Mouse (Mus musculus) stomach, embryonic 15.5 days (tissue): Measurements from ENCODE around the gene Hipk3. TPM values are rescaled to one million over a fixed set of nuclear protein-coding genes. Genes with fewer than 3 reads are reported as not detected.

ENCODE experiments used
- ATAC-seq: fragments of 200-750 bp; cut with Nextera tagmentation; 2 replicates; pipeline ENCODE4 v1.8.0; 2017; ENCODE audit warnings: low read depth, moderate number of reproducible peaks, moderate TSS enrichment; ENCODE audit not compliant: insufficient read depth, low FRiP score
- H3K27ac ChIP-seq: fragments of 300-500 bp; sonication (generic); 2 replicates; pipeline ENCODE4 v1.5.1; 2015; ENCODE audit warnings: mild to moderate bottlenecking, inconsistent platforms
- H3K27me3 ChIP-seq: fragments of 300-500 bp; sonication (generic); replicated peaks from 2 replicates; pipeline ENCODE4 v1.6.1; 2015; ENCODE audit warnings: inconsistent platforms
- H3K36me3 ChIP-seq: fragments of 300-500 bp; sonication (generic); 2 replicates; pipeline ENCODE4 v1.6.1; 2015; ENCODE audit warnings: inconsistent platforms
- H3K4me1 ChIP-seq: fragments of 300-500 bp; sonication (generic); 2 replicates; pipeline ENCODE4 v1.6.1; 2015; ENCODE audit warnings: inconsistent platforms
- H3K4me2 ChIP-seq: fragments of 300-500 bp; sonication (generic); 2 replicates; pipeline ENCODE4 v1.6.1; 2015; ENCODE audit warnings: mild to moderate bottlenecking, inconsistent platforms
- H3K4me3 ChIP-seq: fragments of 300-500 bp; sonication (generic); replicated peaks from 2 replicates; pipeline ENCODE4 v1.5.1; 2015; ENCODE audit warnings: inconsistent platforms
- H3K9ac ChIP-seq: fragments of 300-500 bp; sonication (generic); 2 replicates; pipeline ENCODE4 v1.6.1; 2015; ENCODE audit warnings: inconsistent platforms
- H3K9me3 ChIP-seq: fragments of 300-500 bp; sonication (generic); 2 replicates; pipeline ENCODE4 v1.6.1; 2016; ENCODE audit warnings: inconsistent platforms
- WGBS: fragments of 180-500 bp; shearing (Covaris S2); methylation state at CpG from one replicate; pipeline ENCODE4 v1.1.7; 2015; 5-methylcytosine and 5-hydroxymethylcytosine counted together
- polyA plus RNA-seq: library from polyadenylated mRNA; unstranded; fragments of >200 nt; fragmentation: Nextera tagmentation; extraction: Ambion mirVana; gene quantifications from 2 replicates; pipeline ENCODE4 v1.2.1, GENCODE M21; 2015

Hipk3 gene
- polyA plus RNA-seq, 1 experiment from 2014 or later: 15.4 TPM

- no peak overlapping the region for H3K4me2 ChIP-seq
- no peaks in the 10 kb centered on the region for H3K9me3 ChIP-seq
- peaks cover 20% of the 10 kb centered on the region for H3K36me3 ChIP-seq
- H3K4me1 ChIP-seq: no peaks in the 10 kb centered on the region
- no peak overlapping the region for H3K4me3 ChIP-seq
- H3K27ac ChIP-seq: no peak overlapping the region
- H3K9ac ChIP-seq: no peak overlapping the region
- WGBS: 91% methylated on average over 3 of the region's 3 CpGs
- ATAC-seq: no peak
- no peaks in the 10 kb centered on the region for H3K27me3 ChIP-seq
Measured at GRCm38 (mm10) chr2:104436226-104436625, 58.0 kb downstream of the Hipk3 start.

- WGBS: 87% methylated on average over 6 of the region's 6 CpGs
- Histone ChIP-seq H3K9ac (no peak overlapping the region), H3K36me3 (peaks cover 19% of the 10 kb centered on the region), H3K4me1 (no peaks in the 10 kb centered on the region), H3K4me3 (no peak overlapping the region), H3K27ac (no peak overlapping the region), H3K27me3 (no peaks in the 10 kb centered on the region), H3K9me3 (no peaks in the 10 kb centered on the region), H3K4me2 (no peak overlapping the region)
- no peak for ATAC-seq
Measured at GRCm38 (mm10) chr2:104431067-104431466, 63.2 kb downstream of the Hipk3 start.

GRCm38 (mm10) chr2:104430566-104430965 is 63.7 kb downstream of the Hipk3 start:
- Histone ChIP-seq H3K27ac (no peak overlapping the region), H3K4me3 (no peak overlapping the region), H3K36me3 (peaks cover 19% of the 10 kb centered on the region), H3K27me3 (no peaks in the 10 kb centered on the region), H3K9ac (no peak overlapping the region), H3K9me3 (no peaks in the 10 kb centered on the region), H3K4me1 (no peaks in the 10 kb centered on the region), H3K4me2 (no peak overlapping the region)
- ATAC-seq: no peak
- WGBS: 92% methylated on average over 5 of the region's 5 CpGs

DNA sequence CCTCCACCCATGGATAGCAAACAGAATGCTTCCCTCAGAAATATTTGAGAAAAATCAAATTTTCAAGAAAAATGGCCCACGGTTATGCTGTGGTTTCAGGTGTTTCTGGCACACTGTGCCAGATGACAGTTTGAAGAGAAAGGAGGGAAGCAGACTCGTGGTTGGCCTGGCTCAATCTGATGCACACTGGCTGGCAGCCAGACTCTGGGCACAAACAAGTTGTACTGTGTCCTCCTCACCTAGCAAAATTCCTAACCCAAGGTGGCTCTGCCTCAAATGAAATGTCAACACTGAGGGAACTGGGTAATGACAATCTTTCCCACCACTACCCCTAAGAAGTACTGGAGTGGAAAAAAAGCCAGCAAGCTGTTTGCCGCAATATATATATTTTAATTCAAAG is 68.1 kb downstream of the Hipk3 start:
- no peak overlapping the region for H3K4me2 ChIP-seq
- peaks cover 11% of the 10 kb centered on the region for H3K36me3 ChIP-seq
- no peaks in the 10 kb centered on the region for H3K27me3 ChIP-seq
- 82% methylated on average over 3 of the region's 3 CpGs for WGBS
- no peak overlapping the region for H3K4me3 ChIP-seq
- no peaks in the 10 kb centered on the region for H3K9me3 ChIP-seq
- no peak overlapping the region for H3K9ac ChIP-seq
- no peaks in the 10 kb centered on the region for H3K4me1 ChIP-seq
- ATAC-seq: no peak
- H3K27ac ChIP-seq: no peak overlapping the region

DNA sequence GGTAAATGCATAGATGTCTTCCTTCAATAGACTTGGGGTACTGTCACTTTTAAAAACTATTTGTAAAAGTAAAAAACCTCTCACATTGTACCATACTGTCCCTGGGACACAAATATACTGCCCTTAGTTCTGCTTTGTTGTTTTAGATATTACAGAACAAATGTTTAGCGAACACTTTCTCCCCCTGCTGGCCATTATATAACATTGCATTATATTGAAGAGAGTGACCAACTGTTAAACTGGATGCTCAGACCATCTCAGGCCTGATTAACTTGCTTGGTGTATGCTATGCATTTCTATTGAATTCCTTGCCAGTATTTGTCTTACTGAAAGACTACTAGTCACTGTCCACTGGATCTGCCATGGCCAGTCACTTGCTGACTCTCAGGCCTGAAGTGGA is 72.0 kb downstream of the Hipk3 start:
- ATAC-seq: no peak
- H3K27me3 ChIP-seq: no peaks in the 10 kb centered on the region
- H3K27ac ChIP-seq: no peak overlapping the region
- H3K4me1 ChIP-seq: no peaks in the 10 kb centered on the region
- no peaks in the 10 kb centered on the region for H3K36me3 ChIP-seq
- H3K4me3 ChIP-seq: no peak overlapping the region
- WGBS: 7% methylated on average over 1 of the region's 1 CpGs
- H3K4me2 ChIP-seq: no peak overlapping the region
- H3K9me3 ChIP-seq: no peaks in the 10 kb centered on the region
- no peak overlapping the region for H3K9ac ChIP-seq

DNA sequence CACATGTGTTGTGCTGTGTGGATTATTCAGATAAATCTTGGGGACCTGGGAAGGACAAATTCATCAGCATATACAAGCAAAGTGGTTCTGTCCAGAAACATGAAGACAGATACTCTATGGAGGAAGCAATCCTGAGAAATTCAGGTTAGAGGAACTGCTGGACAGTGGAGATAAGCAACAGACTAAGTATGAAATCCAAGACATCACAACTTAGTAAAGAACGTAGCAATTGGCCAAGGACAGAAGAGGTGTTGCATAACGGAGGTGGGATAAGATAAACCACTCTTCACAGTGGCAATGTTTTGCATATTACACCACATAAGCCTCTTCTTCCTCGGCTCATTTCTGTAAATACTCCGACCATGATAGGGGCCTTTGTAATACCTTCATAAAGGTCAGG is 73.4 kb downstream of the Hipk3 start:
- 78% methylated on average over 4 of the region's 4 CpGs for WGBS
- Histone ChIP-seq H3K36me3 (no peaks in the 10 kb centered on the region), H3K9ac (no peak overlapping the region), H3K27ac (no peak overlapping the region), H3K9me3 (no peaks in the 10 kb centered on the region), H3K27me3 (no peaks in the 10 kb centered on the region), H3K4me1 (no peaks in the 10 kb centered on the region), H3K4me3 (no peak overlapping the region), H3K4me2 (no peak overlapping the region)
- no peak for ATAC-seq

DNA sequence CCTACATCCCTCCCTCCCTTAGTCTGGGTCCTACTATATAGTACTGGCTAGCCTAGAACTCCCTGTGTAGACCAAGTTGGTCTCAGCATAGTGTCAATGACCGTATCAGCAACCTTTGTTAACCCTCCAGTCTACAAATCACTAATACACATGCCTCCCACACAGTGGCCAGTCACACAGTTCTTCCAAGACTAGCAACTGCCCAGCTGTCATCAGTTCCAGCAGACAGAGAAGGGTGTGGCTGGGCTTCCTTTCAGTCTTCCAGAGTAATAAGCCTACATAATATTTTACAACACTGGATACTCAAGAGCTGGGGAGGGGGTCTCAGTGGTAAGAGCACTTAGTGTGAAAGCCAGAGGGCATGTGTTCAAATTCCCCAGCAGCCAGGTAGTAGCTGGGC is 74.2 kb downstream of the Hipk3 start:
- WGBS: 89% methylated on average over 1 of the region's 1 CpGs
- H3K4me1 ChIP-seq: no peaks in the 10 kb centered on the region
- H3K4me2 ChIP-seq: no peak overlapping the region
- H3K27ac ChIP-seq: no peak overlapping the region
- ATAC-seq: no peak
- H3K9me3 ChIP-seq: no peaks in the 10 kb centered on the region
- no peaks in the 10 kb centered on the region for H3K27me3 ChIP-seq
- no peaks in the 10 kb centered on the region for H3K36me3 ChIP-seq
- H3K4me3 ChIP-seq: no peak overlapping the region
- no peak overlapping the region for H3K9ac ChIP-seq

DNA sequence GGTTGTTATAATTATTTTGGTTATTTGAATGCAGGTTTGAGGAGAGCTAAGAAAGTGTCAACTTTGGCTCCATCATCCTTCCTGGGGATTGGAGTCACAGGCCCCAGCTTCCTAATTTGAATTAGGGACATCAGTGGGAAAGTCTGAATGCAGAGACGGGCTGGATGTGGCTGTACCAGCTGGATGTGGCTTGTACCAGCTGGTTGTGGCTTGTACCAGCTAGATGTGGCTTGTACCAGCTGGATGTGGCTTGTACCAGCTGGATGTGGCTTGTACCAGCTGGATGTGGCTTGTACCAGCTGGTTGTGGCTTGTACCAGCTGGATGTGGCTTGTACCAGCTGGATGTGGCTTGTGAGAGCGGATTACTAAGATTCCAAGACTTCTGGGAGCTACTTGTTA is 74.8 kb downstream of the Hipk3 start:
- Histone ChIP-seq H3K4me1 (no peaks in the 10 kb centered on the region), H3K27ac (no peak overlapping the region), H3K9me3 (no peaks in the 10 kb centered on the region), H3K4me3 (no peak overlapping the region), H3K36me3 (no peaks in the 10 kb centered on the region), H3K9ac (no peak overlapping the region), H3K4me2 (no peak overlapping the region), H3K27me3 (no peaks in the 10 kb centered on the region)
- 79% methylated on average over 2 of the region's 2 CpGs for WGBS
- no peak for ATAC-seq

DNA sequence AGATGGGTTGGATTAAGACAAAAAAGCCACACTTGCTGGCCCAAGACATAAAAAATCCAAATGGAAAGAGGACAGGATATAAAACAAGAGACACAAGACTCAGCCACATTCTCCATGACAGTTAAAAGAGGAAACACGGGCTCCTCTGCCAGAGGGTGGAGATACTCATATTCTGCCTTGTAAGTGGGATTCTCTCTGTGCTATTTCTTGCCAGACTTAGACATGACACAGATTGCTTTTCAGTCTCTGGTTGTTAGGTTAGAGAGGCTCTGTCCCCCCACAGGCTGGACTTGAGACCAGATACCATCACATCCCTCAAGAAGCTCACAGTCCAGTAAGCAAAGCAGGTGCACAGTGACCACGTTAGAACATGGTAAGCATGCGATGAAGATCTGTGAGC is 81.2 kb downstream of the Hipk3 start:
- WGBS: 78% methylated on average over 3 of the region's 3 CpGs
- Histone ChIP-seq H3K4me3 (no peak overlapping the region), H3K9me3 (no peaks in the 10 kb centered on the region), H3K4me1 (0 out of 2 replicates have a peak, but pooled peaks cover 7% of the 10 kb centered on the region), H3K4me2 (no peak overlapping the region), H3K27me3 (peaks cover 37% of the 10 kb centered on the region), H3K36me3 (no peaks in the 10 kb centered on the region), H3K9ac (no peak overlapping the region), H3K27ac (no peak overlapping the region)
- ATAC-seq: no peak

GRCm38 (mm10) chr2:104412496-104412895 is 81.8 kb downstream of the Hipk3 start:
- Histone ChIP-seq H3K4me2 (no peak overlapping the region), H3K27me3 (peaks cover 40% of the 10 kb centered on the region), H3K4me1 (0 out of 2 replicates have a peak, but pooled peaks cover 7% of the 10 kb centered on the region), H3K9ac (no peak overlapping the region), H3K4me3 (no peak overlapping the region), H3K36me3 (no peaks in the 10 kb centered on the region), H3K9me3 (no peaks in the 10 kb centered on the region), H3K27ac (no peak overlapping the region)
- WGBS: 26% methylated on average over 4 of the region's 4 CpGs
- ATAC-seq: 0 out of 2 replicates have a peak, but pooled peaks have one; percentile 43

GRCm38 (mm10) chr2:104411806-104412205 is 82.4 kb downstream of the Hipk3 start:
- H3K4me1 ChIP-seq: 0 out of 2 replicates have a peak, but pooled peaks cover 7% of the 10 kb centered on the region
- no peaks in the 10 kb centered on the region for H3K9me3 ChIP-seq
- H3K27ac ChIP-seq: no peak overlapping the region
- H3K4me3 ChIP-seq: no peak overlapping the region
- WGBS: 80% methylated on average over 7 of the region's 7 CpGs
- H3K27me3 ChIP-seq: peaks cover 40% of the 10 kb centered on the region
- ATAC-seq: no peak
- no peak overlapping the region for H3K9ac ChIP-seq
- no peaks in the 10 kb centered on the region for H3K36me3 ChIP-seq
- no peak overlapping the region for H3K4me2 ChIP-seq

- Histone ChIP-seq H3K4me3 (peak within 1 kb of the TSS; percentile 55), H3K4me1 (0 out of 2 replicates have a peak, but pooled peaks cover 7% of the 10 kb centered on the region), H3K27me3 (peaks cover 40% of the 10 kb centered on the region), H3K9me3 (no peaks in the 10 kb centered on the region), H3K27ac (no peak within 1 kb of the TSS), H3K9ac (peak within 1 kb of the TSS; percentile 16; the same call in 1 of the 2 replicates), H3K36me3 (no peaks in the 10 kb centered on the region), H3K4me2 (peak within 1 kb of the TSS; percentile 99)
- no peak for ATAC-seq
- 50% methylated on average over 4 of the region's 4 CpGs for WGBS
Measured at GRCm38 (mm10) chr2:104410963-104411545, 83.2 kb downstream of the Hipk3 start, which contains the start of gene D430041D05Rik. Gene D430041D05Rik (minus strand): TSS chr2:104411013.
